Comparison of ENCODE assay signal across 20 mouse cellular contexts in the genomic region with DNA sequence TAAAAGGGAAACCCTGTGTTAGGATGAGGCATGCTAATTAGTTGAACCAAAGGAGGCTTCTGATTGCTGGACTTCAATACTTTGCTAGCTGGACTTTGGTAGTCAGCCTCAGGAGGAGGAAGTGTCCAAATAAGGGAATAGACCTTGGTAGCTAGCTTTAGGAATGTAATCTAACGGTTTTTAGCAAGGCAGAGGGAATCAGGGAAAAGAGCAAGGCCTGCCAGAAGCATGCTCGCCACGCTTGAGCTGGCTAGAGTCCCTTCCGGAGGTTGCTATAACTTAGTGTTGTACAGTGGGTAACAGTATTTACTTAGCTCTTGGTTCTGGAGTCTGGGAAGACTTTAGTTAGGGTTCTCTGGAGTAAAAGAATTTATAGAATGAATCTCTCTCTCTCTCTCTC.
DNase-seq lines count a peak whose midpoint lies in the region; ATAC-seq and TF ChIP-seq lines count a peak whose summit lies in the region.
"Had no signal": no experiment of that assay in that cellular context is flagged by ENCODE, and none has a peak within 500 bp of the region (broad histone marks: within the 10 kb centered on the region; RNA-seq: fewer than 3 reads in every experiment).

No protein-coding gene starts in this region.

- H3K4me3 ChIP-seq in kidney, adult 2 months (ENCODE audit: insufficient read depth, low read depth, low read length) = no peak overlapping the region
- H3K4me3 ChIP-seq in kidney, embryonic 14.5 days (ENCODE audit: low read length) = no peak overlapping the region
- H3K4me3 ChIP-seq in midbrain, embryonic 11.5 days (ENCODE audit: low read depth, low read length) = no peak overlapping the region
- H3K4me3 ChIP-seq in midbrain, embryonic 14.5 days (replicated peaks; ENCODE audit: low read depth, low read length) = no peak overlapping the region
- H3K4me3 ChIP-seq: embryonic facial prominence, embryonic 13.5 days; heart, embryonic 12.5 days; liver, embryonic 15.5 days; megakaryocyte, embryonic 14.5 days; neural tube, embryonic 13.5 days; stomach, embryonic 15.5 days had no signal

- peak; percentile 57 for DNase-seq in kidney, adult 2 months
- DNase-seq in midbrain, embryonic 11.5 days (ENCODE audit: low spot score, missing footprints) = peak; percentile 67
- no peak for DNase-seq in midbrain, embryonic 14.5 days
- DNase-seq in adrenal gland, postnatal 25 days = peak; percentile 21
- DNase-seq in thymus, postnatal 10 days (ENCODE audit: low spot score in 2 of 2) = no peak
- DNase-seq: cerebellum, adult 8-10 months; gastrocnemius, postnatal 25 days; heart, postnatal 36 days; left cerebral cortex, postnatal 4 days; spleen, adult 18-20 months; thymus, postnatal 25 days had no signal

- H3K9ac ChIP-seq in kidney, embryonic 14.5 days (ENCODE audit: low read depth, low read length) = no peak overlapping the region
- no peak overlapping the region for H3K9ac ChIP-seq in midbrain, embryonic 11.5 days (ENCODE audit: low read length)
- no peak overlapping the region for H3K9ac ChIP-seq in midbrain, embryonic 14.5 days (replicated peaks; ENCODE audit: low read length)
- H3K9ac ChIP-seq: embryonic facial prominence, embryonic 13.5 days; heart, embryonic 12.5 days; liver, embryonic 15.5 days; neural tube, embryonic 13.5 days; stomach, embryonic 15.5 days had no signal

- no peaks in the 10 kb centered on the region for H3K36me3 ChIP-seq in kidney, adult 2 months (ENCODE audit: control insufficient read depth, insufficient read depth, low read length)
- H3K36me3 ChIP-seq in kidney, embryonic 14.5 days (ENCODE audit: control insufficient read depth, insufficient read depth, low read length) = no peaks in the 10 kb centered on the region
- H3K36me3 ChIP-seq in midbrain, embryonic 11.5 days (ENCODE audit: control insufficient read depth, insufficient read depth, low read length) = no peaks in the 10 kb centered on the region
- no peaks in the 10 kb centered on the region for H3K36me3 ChIP-seq in midbrain, embryonic 14.5 days (ENCODE audit: control insufficient read depth, insufficient read depth, low read length)
- H3K36me3 ChIP-seq: embryonic facial prominence, embryonic 13.5 days; G1E; heart, embryonic 12.5 days; liver, embryonic 15.5 days; neural tube, embryonic 13.5 days; stomach, embryonic 15.5 days had no signal

- H3K9me3 ChIP-seq in kidney, embryonic 14.5 days (ENCODE audit: control insufficient read depth, low read length) = no peaks in the 10 kb centered on the region
- H3K9me3 ChIP-seq in midbrain, embryonic 11.5 days (ENCODE audit: control insufficient read depth, low read length) = no peaks in the 10 kb centered on the region
- H3K9me3 ChIP-seq in midbrain, embryonic 14.5 days (ENCODE audit: control insufficient read depth, low read length) = no peaks in the 10 kb centered on the region
- H3K9me3 ChIP-seq: embryonic facial prominence, embryonic 13.5 days; heart, embryonic 12.5 days; liver, embryonic 15.5 days; neural tube, embryonic 13.5 days; stomach, embryonic 15.5 days had no signal

- no peak overlapping the region for H3K27ac ChIP-seq in kidney, adult 2 months (ENCODE audit: insufficient read depth, low read depth, low read length)
- H3K27ac ChIP-seq in kidney, embryonic 14.5 days (ENCODE audit: low read depth, low read length) = no peak overlapping the region
- H3K27ac ChIP-seq in midbrain, embryonic 11.5 days (ENCODE audit: low read depth, low read length) = no peak overlapping the region
- no peak overlapping the region for H3K27ac ChIP-seq in midbrain, embryonic 14.5 days (replicated peaks; ENCODE audit: low read depth, low read length)
- H3K27ac ChIP-seq: embryonic facial prominence, embryonic 13.5 days; liver, embryonic 15.5 days; neural tube, embryonic 13.5 days; stomach, embryonic 15.5 days had no signal

- TF ChIP-seq CTCF in kidney, adult 2 months (conservative IDR thresholded peaks at IDR 0.05; ENCODE audit: insufficient read depth, insufficient read length, low read depth, low read length) = no peak

- H3K27me3 ChIP-seq in kidney, adult 2 months (replicated peaks; ENCODE audit: control insufficient read depth, insufficient read depth, low read length) = no peaks in the 10 kb centered on the region
- H3K27me3 ChIP-seq in kidney, embryonic 14.5 days (ENCODE audit: control insufficient read depth, insufficient read depth, low read length) = peaks cover 6% of the 10 kb centered on the region; the same call in 1 of the 2 replicates
- no peaks in the 10 kb centered on the region for H3K27me3 ChIP-seq in midbrain, embryonic 11.5 days (ENCODE audit: control insufficient read depth, insufficient read depth, low read length)
- peaks cover 6% of the 10 kb centered on the region; the same call in 1 of the 2 replicates for H3K27me3 ChIP-seq in midbrain, embryonic 14.5 days (ENCODE audit: control insufficient read depth, insufficient read depth, low read length)
- H3K27me3 ChIP-seq: liver, embryonic 15.5 days had no signal

- no peak for ATAC-seq in kidney, embryonic 14.5 days (ENCODE audit: low FRiP score, low TSS enrichment)
- no peak for ATAC-seq in midbrain, embryonic 11.5 days (ENCODE audit: low FRiP score)
- ATAC-seq in midbrain, embryonic 14.5 days (ENCODE audit: low FRiP score, low TSS enrichment) = no peak
- no peak for ATAC-seq in erythroblast, adult 5-6 weeks (replicated peaks; ENCODE audit: low FRiP score, poor library complexity, severe bottlenecking)

- 17% methylated on average over 4 of the region's 4 CpGs for WGBS in kidney, adult 2 months
- WGBS in kidney, embryonic 14.5 days = 47% methylated on average over 4 of the region's 4 CpGs
- 68% methylated on average over 4 of the region's 4 CpGs for WGBS in midbrain, embryonic 11.5 days
- WGBS in midbrain, embryonic 14.5 days = 76% methylated on average over 4 of the region's 4 CpGs

- H3K4me1 ChIP-seq in kidney, adult 2 months (ENCODE audit: control insufficient read depth, insufficient read depth, low read length) = no peaks in the 10 kb centered on the region
- H3K4me1 ChIP-seq in kidney, embryonic 14.5 days (ENCODE audit: control insufficient read depth, insufficient read depth, low read length) = peaks cover 6% of the 10 kb centered on the region; the same call in 1 of the 2 replicates
- no peaks in the 10 kb centered on the region; the same call in 1 of the 2 replicates for H3K4me1 ChIP-seq in midbrain, embryonic 11.5 days (ENCODE audit: control insufficient read depth, insufficient read depth, low read length)
- no peaks in the 10 kb centered on the region for H3K4me1 ChIP-seq in midbrain, embryonic 14.5 days (ENCODE audit: control insufficient read depth, insufficient read depth, low read length)
- H3K4me1 ChIP-seq: embryonic facial prominence, embryonic 13.5 days; liver, embryonic 15.5 days; neural tube, embryonic 13.5 days; stomach, embryonic 15.5 days had no signal

- TF ChIP-seq POLR2A in kidney, adult 2 months (IDR thresholded peaks at IDR 0.05; ENCODE audit: low read depth, low read length) = no peak

- H3K4me2 ChIP-seq in kidney, embryonic 14.5 days (replicated peaks; ENCODE audit: low read depth, low read length) = no peak overlapping the region
- no peak overlapping the region for H3K4me2 ChIP-seq in midbrain, embryonic 11.5 days
- no peak overlapping the region for H3K4me2 ChIP-seq in midbrain, embryonic 14.5 days (ENCODE audit: low read length)
- H3K4me2 ChIP-seq: embryonic facial prominence, embryonic 13.5 days; heart, embryonic 12.5 days; liver, embryonic 15.5 days; neural tube, embryonic 13.5 days; stomach, embryonic 15.5 days had no signal

Comparison
In these comparisons a context has a peak if more than half of its experiments do, and no peak if none do; other contexts are left out.
1. DNase-seq: peak in kidney, adult 2 months (single experiment), midbrain, embryonic 11.5 days (single experiment) and adrenal gland, postnatal 25 days (single experiment); none in midbrain, embryonic 14.5 days (single experiment) and thymus, postnatal 10 days (0 of 2).